Mouse (Mus musculus): ENCODE data around the gene Timm13. TPM values are rescaled to one million over a fixed set of nuclear protein-coding genes. Genes with fewer than 3 reads are reported as not detected.

The Timm13 gene
- total RNA-seq (2015) (132 and 150 TPM in 2 replicates), total RNA-seq (2017) (55.3 and 100 TPM in 2 replicates)

DNA sequence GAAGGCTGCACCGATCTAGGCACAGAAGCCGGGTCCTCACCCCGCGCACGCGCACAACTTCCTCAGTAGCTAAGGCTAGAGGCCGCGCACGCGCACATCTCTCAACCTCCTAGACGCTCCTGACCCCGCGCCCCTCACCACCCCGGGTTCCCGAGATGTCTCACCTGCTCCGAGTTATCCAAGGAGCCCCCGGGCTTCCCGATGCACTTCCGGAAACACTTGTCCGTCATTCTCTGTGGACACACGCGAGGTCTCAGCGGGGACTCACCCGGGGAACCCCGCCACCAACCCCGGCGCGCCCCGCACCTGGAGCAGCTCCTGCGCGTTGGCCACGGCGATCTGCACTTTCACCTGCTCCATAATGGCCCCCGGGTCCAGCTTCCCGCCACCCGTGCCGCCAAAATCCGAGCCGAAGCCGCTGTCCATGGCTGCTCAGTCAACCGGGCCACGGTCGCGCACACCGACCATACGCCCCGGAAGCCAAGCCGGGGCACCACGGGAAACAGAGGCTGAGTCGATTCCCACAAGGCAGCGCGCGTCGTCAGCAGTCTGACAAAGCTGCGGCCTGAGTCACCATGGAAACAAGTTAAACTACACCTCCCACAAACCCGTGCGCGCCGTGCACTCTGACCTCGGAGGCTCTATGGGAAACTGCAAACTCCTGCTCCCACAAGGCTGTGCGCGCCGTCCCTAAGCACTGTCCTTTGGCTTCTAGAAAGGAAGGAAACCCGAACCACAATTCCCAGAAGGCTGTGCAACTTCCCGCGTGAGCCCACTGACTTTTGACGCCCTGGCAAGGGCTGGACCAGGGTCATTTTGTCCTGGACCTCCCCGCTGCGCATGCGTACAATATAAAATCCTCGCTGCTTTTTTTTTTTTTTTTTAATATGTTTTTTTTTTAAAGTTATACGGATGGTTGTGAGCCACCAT is at the start of gene Timm13:
TSS of gene Timm13 (minus strand) at position 652 of the 930 bp plus-strand sequence.
- peak; percentile 93 for ATAC-seq (replicated peaks; ENCODE audit: poor library complexity)

DNA sequence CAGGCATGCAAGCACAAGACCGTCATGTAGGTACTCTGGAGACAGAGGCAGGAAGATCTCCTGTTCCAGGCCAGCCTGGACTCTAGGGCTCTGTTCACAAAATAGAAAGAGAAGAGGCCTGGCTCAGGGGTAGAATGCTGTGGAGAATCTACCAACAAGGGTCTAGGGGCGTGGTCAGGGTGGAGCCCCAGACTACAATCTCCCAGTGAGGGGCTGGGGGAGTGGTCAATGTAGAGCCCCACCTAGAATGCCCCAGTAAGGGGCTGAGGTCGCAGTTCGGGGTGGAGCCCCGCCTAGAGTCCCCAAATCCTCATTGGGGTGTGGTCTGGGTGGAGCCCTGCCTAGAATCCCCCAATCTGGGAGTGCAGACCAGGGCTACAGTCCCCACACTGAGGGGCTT is 49.5 kb upstream of the Timm13 start:
- ATAC-seq (replicated peaks; ENCODE audit: poor library complexity) = no peak

GRCm38 (mm10) chr10:80949081-80949480 is 48.3 kb upstream of the Timm13 start:
- no peak for ATAC-seq (replicated peaks; ENCODE audit: poor library complexity)

- peak; percentile 69 for ATAC-seq (replicated peaks; ENCODE audit: poor library complexity)
Observed at GRCm38 (mm10) chr10:80948570-80948969, 47.8 kb upstream of the Timm13 start.

- no peak for ATAC-seq (replicated peaks; ENCODE audit: poor library complexity)
Observed at GRCm38 (mm10) chr10:80947802-80948201, 47.0 kb upstream of the Timm13 start.

- ATAC-seq (replicated peaks; ENCODE audit: poor library complexity) = 0 out of 2 replicates have a peak, but pooled peaks have one; percentile 30
Observed at GRCm38 (mm10) chr10:80946684-80947437, 46.1 kb upstream of the Timm13 start.

GRCm38 (mm10) chr10:80944231-80944630 is 43.5 kb upstream of the Timm13 start:
- ATAC-seq (replicated peaks; ENCODE audit: poor library complexity) = no peak

DNA sequence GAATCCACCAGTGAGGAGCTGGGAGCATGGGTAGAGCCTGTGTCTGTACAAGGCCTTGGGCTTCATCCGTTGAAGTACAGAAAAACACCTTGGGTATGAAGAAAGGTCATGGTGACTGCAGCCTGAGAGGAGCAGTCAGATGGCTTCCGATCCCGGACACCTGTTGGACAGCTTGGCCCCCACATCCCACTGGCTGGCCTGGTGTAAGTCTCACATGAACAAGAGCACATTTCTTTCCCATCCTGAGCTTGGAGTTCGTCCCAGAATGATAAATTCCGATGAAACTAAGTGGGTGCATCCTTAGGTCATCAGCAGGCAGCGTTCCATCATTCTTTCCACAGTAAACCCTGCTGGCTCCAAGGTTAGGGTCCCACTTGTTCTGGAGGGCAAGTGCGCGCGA is 42.9 kb upstream of the Timm13 start:
- ATAC-seq (replicated peaks; ENCODE audit: poor library complexity) = no peak

GRCm38 (mm10) chr10:80942919-80943318 is 42.1 kb upstream of the Timm13 start:
- ATAC-seq (replicated peaks; ENCODE audit: poor library complexity) = peak; percentile 35; the same call in 1 of the 2 replicates

DNA sequence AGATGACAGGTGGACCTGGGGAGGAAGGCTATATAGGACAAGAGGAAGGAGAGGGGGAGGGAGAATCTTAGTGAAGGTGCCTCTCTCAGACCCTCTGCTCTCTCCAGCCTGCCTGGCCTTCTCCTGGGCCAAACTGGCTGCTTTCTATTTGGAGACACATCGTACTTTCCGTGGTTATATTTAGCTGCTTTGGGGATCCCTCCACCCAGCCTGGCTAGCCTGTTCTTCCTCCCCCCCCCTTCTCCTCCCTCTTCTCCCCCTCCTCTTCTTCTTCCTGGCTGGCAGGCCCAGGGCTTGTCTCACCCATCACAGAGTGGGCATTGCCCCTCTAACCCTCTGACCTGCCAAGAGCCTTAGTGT is 40.2 kb upstream of the Timm13 start:
- ATAC-seq (replicated peaks; ENCODE audit: poor library complexity) = no peak

GRCm38 (mm10) chr10:80940320-80940987 is 39.7 kb upstream of the Timm13 start:
- peak; percentile 26 for ATAC-seq (replicated peaks; ENCODE audit: poor library complexity)

- peak; percentile 67 for ATAC-seq (replicated peaks; ENCODE audit: poor library complexity)
Observed at GRCm38 (mm10) chr10:80939671-80940070, 38.9 kb upstream of the Timm13 start.

GRCm38 (mm10) chr10:80938831-80939550 is 38.2 kb upstream of the Timm13 start:
- peak; percentile 18; the same call in 1 of the 2 replicates for ATAC-seq (replicated peaks; ENCODE audit: poor library complexity)

GRCm38 (mm10) chr10:80937646-80938045 is 36.9 kb upstream of the Timm13 start:
- ATAC-seq (replicated peaks; ENCODE audit: poor library complexity) = peak; percentile 17; the same call in 1 of the 2 replicates

DNA sequence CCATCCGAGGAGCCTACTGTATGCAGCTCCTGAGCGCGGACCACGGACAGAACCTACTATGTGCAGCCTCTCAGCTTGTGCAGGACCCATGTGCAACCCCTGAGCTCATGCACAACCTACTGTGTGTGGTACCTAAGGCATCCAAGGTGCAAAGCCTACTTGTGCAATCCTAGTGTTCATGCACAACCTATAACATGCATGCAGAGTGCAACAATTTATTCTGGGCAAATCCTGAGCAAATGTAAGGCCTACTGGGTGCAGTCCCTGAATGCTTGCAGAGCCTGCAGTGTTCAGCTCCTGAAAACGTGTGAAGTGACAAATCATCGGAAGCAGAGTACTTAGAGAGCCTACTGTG is 36.0 kb upstream of the Timm13 start:
- ATAC-seq (replicated peaks; ENCODE audit: poor library complexity) = no peak

- no peak for ATAC-seq (replicated peaks; ENCODE audit: poor library complexity)
Observed at GRCm38 (mm10) chr10:80936135-80936809, 35.5 kb upstream of the Timm13 start.

GRCm38 (mm10) chr10:80935698-80936097 is 34.9 kb upstream of the Timm13 start:
- no peak for ATAC-seq (replicated peaks; ENCODE audit: poor library complexity)

GRCm38 (mm10) chr10:80935241-80935640 is 34.5 kb upstream of the Timm13 start:
- ATAC-seq (replicated peaks; ENCODE audit: poor library complexity) = 0 out of 2 replicates have a peak, but pooled peaks have one; percentile 24

GRCm38 (mm10) chr10:80934136-80934985 is 33.6 kb upstream of the Timm13 start:
- no peak for ATAC-seq (replicated peaks; ENCODE audit: poor library complexity)

All from megakaryocyte progenitor cell, adult 5-6 weeks (primary cell).